Mouse (Mus musculus) brown adipose tissue, adult 24 weeks (tissue): ENCODE results near the gene Gm14862. TPM values are rescaled to one million over a fixed set of nuclear protein-coding genes. Genes with fewer than 3 reads are reported as not detected.
"Not testable (repeated sequence)": the region's sequence is repeated elsewhere in the genome, so short reads cannot be mapped to it uniquely, and the experiment has no call there.

ENCODE experiments used
- H3K27ac ChIP-seq: fragments of 200-500 bp; replicated peaks from 2 replicates; pipeline ENCODE4 v1.5.1; 2012; ENCODE audit warnings: low read depth, mild to moderate bottlenecking, low read length
- H3K4me1 ChIP-seq: fragments of 200-500 bp; 2 replicates; pipeline ENCODE4 v1.6.1; 2012; ENCODE audit warnings: low read length, mixed read lengths; ENCODE audit not compliant: control insufficient read depth, insufficient read depth, insufficient read length
- H3K4me3 ChIP-seq: fragments of 200-500 bp; 2 replicates; pipeline ENCODE4 v1.5.1; 2012; ENCODE audit warnings: low read depth, mild to moderate bottlenecking, low read length, moderate library complexity; ENCODE audit not compliant: insufficient read depth
- polyA plus RNA-seq: library from polyadenylated mRNA; stranded (reverse); fragments of >200 nt; gene quantifications from 2 replicates; pipeline ENCODE4 v1.2.4, GENCODE M21; 2012; ENCODE audit not compliant: missing spikeins, insufficient read depth, insufficient read length

Gene Gm14862
- not detected in 2 replicates for polyA plus RNA-seq

GRCm38 (mm10) chrX:9256766-9257165 lies at the start of gene Gm14862:
Gene Gm14862 (minus strand): TSS chrX:9256899.
- no peaks in the 10 kb centered on the region for H3K4me1 ChIP-seq
- no peak within 1 kb of the TSS for H3K4me3 ChIP-seq
- no peak within 1 kb of the TSS for H3K27ac ChIP-seq

GRCm38 (mm10) chrX:9303455-9303854 lies 46.8 kb upstream of the Gm14862 start:
- no peak overlapping the region for H3K4me3 ChIP-seq
- H3K4me1 ChIP-seq: no peaks in the 10 kb centered on the region
- H3K27ac ChIP-seq: no peak overlapping the region

GRCm38 (mm10) chrX:9302791-9303190 lies 46.1 kb upstream of the Gm14862 start:
- Histone ChIP-seq H3K4me1 (no peaks in the 10 kb centered on the region), H3K4me3 (no peak overlapping the region), H3K27ac (no peak overlapping the region)

- Histone ChIP-seq H3K4me1 (no peaks in the 10 kb centered on the region), H3K4me3 (no peak overlapping the region), H3K27ac (no peak overlapping the region)
These were observed 41.7 kb upstream of the Gm14862 start for GRCm38 (mm10) chrX:9298413-9298864.

- H3K4me3 ChIP-seq, H3K27ac ChIP-seq, H3K4me1 ChIP-seq: not testable (repeated sequence)
These were observed 36.6 kb upstream of the Gm14862 start for GRCm38 (mm10) chrX:9293140-9293829.

- not testable (repeated sequence) for H3K4me3 ChIP-seq, H3K27ac ChIP-seq, H3K4me1 ChIP-seq
These were observed 26.8 kb upstream of the Gm14862 start, which contains the start of gene H2al1m for GRCm38 (mm10) chrX:9283464-9283863. Gene H2al1m (plus strand): TSS chrX:9283764.

- no peak overlapping the region for H3K27ac ChIP-seq
- no peaks in the 10 kb centered on the region for H3K4me1 ChIP-seq
- no peak overlapping the region for H3K4me3 ChIP-seq
These were observed 17.6 kb upstream of the Gm14862 start for GRCm38 (mm10) chrX:9274321-9274720.

GRCm38 (mm10) chrX:9273377-9274002 lies 16.8 kb upstream of the Gm14862 start:
- H3K4me3 ChIP-seq: peak overlapping the region; percentile 73
- H3K27ac ChIP-seq: no peak overlapping the region
- no peaks in the 10 kb centered on the region for H3K4me1 ChIP-seq

- Histone ChIP-seq H3K4me1 (no peaks in the 10 kb centered on the region), H3K27ac (peak within 1 kb of the TSS; percentile 16)
These were observed 16.0 kb upstream of the Gm14862 start, which contains the start of gene Xk for GRCm38 (mm10) chrX:9272460-9273361. Gene Xk (plus strand): TSS chrX:9272756.

GRCm38 (mm10) chrX:9271947-9272459 lies 15.3 kb upstream of the Gm14862 start:
- Histone ChIP-seq H3K4me3 (peak overlapping the region; percentile 73), H3K27ac (peak overlapping the region; percentile 16)

More at GRCm38 (mm10) chrX:9272460-9273361, 16.0 kb upstream of the Gm14862 start, which contains the start of gene Xk:
- peak within 1 kb of the TSS; percentile 73 for H3K4me3 ChIP-seq

GRCm38 (mm10) chrX:9271112-9271511 lies 14.4 kb upstream of the Gm14862 start:
- Histone ChIP-seq H3K4me3 (no peak overlapping the region), H3K27ac (no peak overlapping the region), H3K4me1 (no peaks in the 10 kb centered on the region)

More at GRCm38 (mm10) chrX:9271947-9272459, 15.3 kb upstream of the Gm14862 start:
- no peaks in the 10 kb centered on the region for H3K4me1 ChIP-seq

GRCm38 (mm10) chrX:9259267-9259666 lies 2.6 kb upstream of the Gm14862 start:
- Histone ChIP-seq H3K4me1 (no peaks in the 10 kb centered on the region), H3K4me3 (no peak overlapping the region), H3K27ac (no peak overlapping the region)

GRCm38 (mm10) chrX:9257831-9258230 lies 1.1 kb upstream of the Gm14862 start:
- Histone ChIP-seq H3K4me1 (no peaks in the 10 kb centered on the region), H3K27ac (no peak overlapping the region), H3K4me3 (no peak overlapping the region)

GRCm38 (mm10) chrX:9254901-9255300 lies 1.8 kb downstream of the Gm14862 start:
- no peak overlapping the region for H3K4me3 ChIP-seq
- no peak overlapping the region for H3K27ac ChIP-seq
- H3K4me1 ChIP-seq: no peaks in the 10 kb centered on the region

GRCm38 (mm10) chrX:9253990-9254389 lies 2.7 kb downstream of the Gm14862 start:
- Histone ChIP-seq H3K27ac (no peak overlapping the region), H3K4me1 (no peaks in the 10 kb centered on the region), H3K4me3 (no peak overlapping the region)
